Mouse (Mus musculus) liver, adult 2 months (tissue): ENCODE measurements at regions not wholly inside any gene's neighbourhood (a gene's known extent, or its start where the extent isn't known, plus 50 kb on each side); places are given as distances from the start of the nearest gene placed in this dataset.
"Not testable (repeated sequence)": the region's sequence is repeated elsewhere in the genome, so short reads cannot be mapped to it uniquely, and the experiment has no call there.

Experiments
- CTCF ChIP-seq: fragments of 200-500 bp; IDR thresholded peaks from 2 replicates; pipeline ENCODE4 v1.5.1; 2011; ENCODE audit warnings: low read depth, low read length, control low read depth
- POLR2A ChIP-seq: fragments of 200-500 bp; IDR thresholded peaks from 2 replicates; pipeline ENCODE4 v1.6.1; 2011; ENCODE audit warnings: low read length, control low read depth; ENCODE audit not compliant: insufficient read depth; ENCODE audit errors: extremely low read depth

- TF ChIP-seq CTCF, POLR2A: not testable (repeated sequence)
Observed at GRCm38 (mm10) chr14:53356783-53357182, 861.2 kb upstream of the Olfr1507 start.
